Mouse (Mus musculus) CH12.LX (cell line): ENCODE results near the gene Adam12. TPM values are rescaled to one million over a fixed set of nuclear protein-coding genes. Genes with fewer than 3 reads are reported as not detected.

Source experiments
- DNase-seq: peaks from one replicate; pipeline ENCODE4 v3.0.0-alpha.2; 2013; ENCODE audit errors: extremely low read depth
- H3K27ac ChIP-seq: 2 replicates; pipeline ENCODE4 v1.5.1; 2012; ENCODE audit warnings: low read depth, mild to moderate bottlenecking, control low read depth, moderate library complexity; ENCODE audit not compliant: insufficient read depth
- H3K27me3 ChIP-seq: replicated peaks from 2 replicates; pipeline ENCODE3; 2012; ENCODE audit warnings: inconsistent platforms
- H3K36me3 ChIP-seq, 2 experiments: replicated peaks in 1 of 2; 2 replicates each; pipeline versions ENCODE3 to v1.6.1; 2012; ENCODE audit warnings: inconsistent platforms in 1 of 2, low read length in 1 of 2, mild to moderate bottlenecking in 1 of 2, mixed read lengths in 1 of 2, moderate library complexity in 1 of 2; ENCODE audit not compliant: control insufficient read depth in 1 of 2, insufficient read depth in 1 of 2
- H3K4me1 ChIP-seq, 2 experiments: 2 replicates each; pipeline ENCODE4 v1.6.1; 2012; ENCODE audit warnings: inconsistent platforms in 1 of 2, moderate library complexity in 1 of 2; ENCODE audit not compliant: insufficient read depth in 2 of 2, control insufficient read depth in 1 of 2
- H3K4me2 ChIP-seq: 2 replicates; pipeline ENCODE4 v1.6.1; 2012; ENCODE audit warnings: low read depth, mild to moderate bottlenecking, control low read depth; ENCODE audit not compliant: poor library complexity, insufficient read depth, severe bottlenecking
- H3K4me3 ChIP-seq, 3 experiments: fragments of 150-350 bp in 1 of 3; sonication (generic) in 1 of 3; replicated peaks in 1 of 3; 2 replicates each; pipeline versions ENCODE3 to v1.5.1; 2011 to 2012; ENCODE audit warnings: low read depth in 2 of 3, low read length in 2 of 3, mild to moderate bottlenecking in 2 of 3, moderate library complexity in 2 of 3, control low read depth in 1 of 3, improper control_type of control experiment in 1 of 3, inconsistent platforms in 1 of 3, mixed read lengths in 1 of 3; ENCODE audit not compliant: poor library complexity in 1 of 3
- H3K79me2 ChIP-seq: replicated peaks from 2 replicates; pipeline ENCODE4 v1.6.1; 2012; ENCODE audit warnings: mild to moderate bottlenecking, moderate library complexity; ENCODE audit not compliant: control insufficient read depth, poor library complexity, insufficient read depth, severe bottlenecking; ENCODE audit errors: extremely low read depth
- H3K9ac ChIP-seq: 2 replicates; pipeline ENCODE4 v1.6.1; 2012; ENCODE audit warnings: low read depth, mild to moderate bottlenecking, control low read depth, moderate library complexity; ENCODE audit not compliant: insufficient read depth
- H3K9me3 ChIP-seq: replicated peaks from 2 replicates; pipeline ENCODE3; 2012; ENCODE audit warnings: low read length, inconsistent platforms, mixed read lengths
- BHLHE40 ChIP-seq: IDR thresholded peaks from 2 replicates; pipeline ENCODE4 v1.6.1; 2011; ENCODE audit warnings: mild to moderate bottlenecking, low read depth, low read length, improper control_type of control experiment
- CHD1 ChIP-seq: IDR thresholded peaks from 2 replicates; pipeline ENCODE4 v1.6.1; 2012; ENCODE audit warnings: low read depth, low read length, improper control_type of control experiment, inconsistent platforms
- ELF1 ChIP-seq: IDR thresholded peaks from 2 replicates; pipeline ENCODE4 v1.6.1; 2014; ENCODE audit warnings: low read depth, mild to moderate bottlenecking, inconsistent platforms, low read length, improper control_type of control experiment
- EP300 ChIP-seq: IDR thresholded peaks from 2 replicates; pipeline ENCODE4 v1.6.1; 2011; ENCODE audit warnings: low read length, improper control_type of control experiment
- GABPA ChIP-seq: IDR thresholded peaks from 2 replicates; pipeline ENCODE4 v1.6.1; 2012; ENCODE audit warnings: low read depth, low read length, improper control_type of control experiment, inconsistent platforms; ENCODE audit not compliant: insufficient replicate concordance
- HCFC1 ChIP-seq: IDR thresholded peaks from 2 replicates; pipeline ENCODE4 v1.6.1; 2012; ENCODE audit warnings: low read depth, mild to moderate bottlenecking, inconsistent platforms, low read length, improper control_type of control experiment
- MAX ChIP-seq: IDR thresholded peaks from 2 replicates; pipeline ENCODE4 v1.6.1; 2011; ENCODE audit warnings: low read length, improper control_type of control experiment
- MAZ ChIP-seq: IDR thresholded peaks from 2 replicates; pipeline ENCODE4 v1.6.1; 2012; ENCODE audit warnings: low read depth, mild to moderate bottlenecking, inconsistent platforms, low read length, improper control_type of control experiment, moderate library complexity
- MEF2A ChIP-seq: IDR thresholded peaks from 2 replicates; pipeline ENCODE4 v1.6.1; 2014; ENCODE audit warnings: low read depth, mild to moderate bottlenecking, inconsistent platforms, low read length, improper control_type of control experiment, borderline replicate concordance
- MXI1 ChIP-seq: IDR thresholded peaks from 2 replicates; pipeline ENCODE4 v1.6.1; 2011; ENCODE audit warnings: mild to moderate bottlenecking, low read depth, low read length, improper control_type of control experiment
- NELFE ChIP-seq: IDR thresholded peaks from 2 replicates; pipeline ENCODE4 v1.6.1; 2011; ENCODE audit warnings: low read depth, low read length, improper control_type of control experiment
- PAX5 ChIP-seq: IDR thresholded peaks from 2 replicates; pipeline ENCODE4 v1.6.1; 2012; ENCODE audit warnings: low read length, inconsistent platforms, mixed read lengths
- POLR2A ChIP-seq: IDR thresholded peaks from 2 replicates; pipeline ENCODE4 v1.6.1; 2011; ENCODE audit warnings: low read depth, mild to moderate bottlenecking, improper control_type of control experiment, low read length
- POLR2AphosphoS2 ChIP-seq: IDR thresholded peaks from 2 replicates; pipeline ENCODE4 v1.6.1; 2011; ENCODE audit warnings: low read depth, low read length, improper control_type of control experiment
- SMC3 ChIP-seq: IDR thresholded peaks from 2 replicates; pipeline ENCODE4 v1.6.1; 2011; ENCODE audit warnings: low read depth, low read length, improper control_type of control experiment
- TCF12 ChIP-seq: IDR thresholded peaks from 2 replicates; pipeline ENCODE4 v1.6.1; 2014; ENCODE audit warnings: low read depth, mild to moderate bottlenecking, inconsistent platforms, low read length, improper control_type of control experiment
- UBTF ChIP-seq: IDR thresholded peaks from 2 replicates; pipeline ENCODE4 v1.6.1; 2012; ENCODE audit warnings: low read depth, mild to moderate bottlenecking, inconsistent platforms, low read length, improper control_type of control experiment, moderate library complexity
- ZC3H11A ChIP-seq: IDR thresholded peaks from 2 replicates; pipeline ENCODE4 v1.6.1; 2012; ENCODE audit warnings: low read depth, mild to moderate bottlenecking, inconsistent platforms, low read length, improper control_type of control experiment
- ZKSCAN1 ChIP-seq: IDR thresholded peaks from 2 replicates; pipeline ENCODE4 v1.6.1; 2012; ENCODE audit warnings: low read depth, inconsistent platforms, low read length, improper control_type of control experiment, borderline replicate concordance
- ZMIZ1 ChIP-seq: IDR thresholded peaks from 2 replicates; pipeline ENCODE4 v1.6.1; 2012; ENCODE audit warnings: low read depth, mild to moderate bottlenecking, inconsistent platforms, low read length, improper control_type of control experiment
- ZNF384 ChIP-seq: IDR thresholded peaks from 2 replicates; pipeline ENCODE4 v1.6.1; 2012; ENCODE audit warnings: low read depth, low read length, improper control_type of control experiment, inconsistent platforms
- dilution Hi-C: fragments of 300-500 bp; cut with MboI; formaldehyde crosslinking; loops from 2 replicates; pipeline ENCODE4 v1.14.3; 2020; ENCODE audit warnings: low sequenced_read_pairs; ENCODE audit not compliant: extremely low pct_unique_long_range_greater_than_20kb, extremely low pct_ligation_motif_present
- in situ Hi-C: fragments of 300-500 bp; cut with MboI; formaldehyde crosslinking; loops from 3 replicates; pipeline ENCODE4 v1.14.3; 2019; ENCODE audit warnings: low sequenced_read_pairs, low pct_ligation_motif_present, low pct_unique_long_range_greater_than_20kb, mixed read lengths
- polyA plus RNA-seq: library from polyadenylated mRNA; unstranded; fragments of >175 nt; gene quantifications from 2 replicates; pipeline ENCODE4 v1.2.1, GENCODE M21; 2012; ENCODE audit warnings: low read depth; ENCODE audit not compliant: insufficient read length
- total RNA-seq, 2 experiments: library from RNA; depleted of rRNA; stranded (reverse); fragments of 300-350 nt in 1 of 2; fragments of >200 nt in 1 of 2; gene quantifications; 2 replicates each; pipeline ENCODE4 v1.2.3; 2012 to 2014

Adam12 gene
- total and polyA plus RNA-seq, 3 experiments = not detected

DNA sequence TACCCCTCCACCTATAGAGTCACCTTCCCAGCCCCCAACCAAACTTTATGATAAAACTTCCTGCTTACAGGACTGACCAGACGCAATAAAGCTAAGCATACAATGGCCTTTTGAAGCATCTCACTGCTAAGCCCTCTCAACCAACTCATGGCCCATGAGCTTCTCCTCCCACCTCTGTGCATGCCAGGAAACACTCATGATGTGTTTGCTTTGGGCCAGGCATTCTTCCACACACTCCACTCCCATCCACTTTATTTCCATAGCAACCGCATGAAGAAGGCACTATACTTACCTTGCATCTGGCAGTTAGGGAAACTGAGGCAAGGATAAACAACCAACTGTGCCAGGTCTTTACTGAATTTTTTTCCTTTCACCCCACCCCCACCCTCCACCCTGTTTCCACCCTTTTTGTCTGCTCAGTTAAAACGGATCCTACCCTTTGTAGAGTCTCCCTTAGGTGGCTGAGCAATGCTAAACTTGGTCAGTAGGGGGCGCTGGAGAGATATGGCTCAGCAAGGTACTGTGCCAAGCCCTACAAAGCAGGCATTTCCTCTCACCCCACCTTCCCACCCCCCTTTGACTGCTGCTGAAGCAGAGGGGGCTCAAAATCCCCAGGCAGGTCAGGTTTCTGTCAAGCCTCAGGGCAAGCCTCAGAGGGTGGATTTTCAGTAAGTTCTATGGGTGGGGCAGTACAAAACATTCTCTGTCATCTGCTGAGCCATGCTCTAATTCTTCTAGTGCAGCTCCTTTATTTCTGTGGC lies 31.4 kb upstream of the Adam12 start:
- Histone ChIP-seq H3K4me3 (no peak overlapping the region), H3K4me1 (no peaks in the 10 kb centered on the region), H3K27me3 (no peaks in the 10 kb centered on the region), H3K27ac (no peak overlapping the region), H3K9me3 (peaks cover 70% of the 10 kb centered on the region), H3K4me2 (no peak overlapping the region), H3K79me2 (no peaks in the 10 kb centered on the region), H3K36me3 (no peaks in the 10 kb centered on the region), H3K9ac (no peak overlapping the region)
- in situ Hi-C loops (no loop called here), dilution Hi-C loops (no loop called here)
- DNase-seq = no peak
- TF ChIP-seq ELF1 (no peak), GABPA (no peak), ZKSCAN1 (no peak), MXI1 (no peak), MAX (no peak), ZC3H11A (no peak), SMC3 (no peak), EP300 (no peak)

GRCm38 (mm10) chr7:134261003-134261701 lies 29.2 kb upstream of the Adam12 start:
- no peaks in the 10 kb centered on the region for H3K79me2 ChIP-seq
- no peaks in the 10 kb centered on the region for H3K27me3 ChIP-seq
- no peaks in the 10 kb centered on the region for H3K36me3 ChIP-seq
- H3K4me2 ChIP-seq = no peak overlapping the region
- peaks cover 72% of the 10 kb centered on the region for H3K9me3 ChIP-seq
- H3K4me1 ChIP-seq = no peaks in the 10 kb centered on the region
- no peak overlapping the region for H3K9ac ChIP-seq
- dilution Hi-C loops = no loop called here
- no peak overlapping the region for H3K27ac ChIP-seq
- in situ Hi-C loops = no loop called here
- no peak for DNase-seq
- TF ChIP-seq UBTF (no peak), HCFC1 (no peak), PAX5 (no peak), TCF12 (no peak), CHD1 (no peak), BHLHE40 (no peak), MAZ (no peak), ZMIZ1 (no peak), NELFE (no peak), POLR2AphosphoS2 (no peak), ZKSCAN1 (no peak), MEF2A (no peak), POLR2A (no peak), GABPA (no peak), ZC3H11A (no peak), ZNF384 (no peak)
- no peak overlapping the region for H3K4me3 ChIP-seq
